Mouse (Mus musculus): ENCODE results near the gene Atm.

The Atm gene

DNA sequence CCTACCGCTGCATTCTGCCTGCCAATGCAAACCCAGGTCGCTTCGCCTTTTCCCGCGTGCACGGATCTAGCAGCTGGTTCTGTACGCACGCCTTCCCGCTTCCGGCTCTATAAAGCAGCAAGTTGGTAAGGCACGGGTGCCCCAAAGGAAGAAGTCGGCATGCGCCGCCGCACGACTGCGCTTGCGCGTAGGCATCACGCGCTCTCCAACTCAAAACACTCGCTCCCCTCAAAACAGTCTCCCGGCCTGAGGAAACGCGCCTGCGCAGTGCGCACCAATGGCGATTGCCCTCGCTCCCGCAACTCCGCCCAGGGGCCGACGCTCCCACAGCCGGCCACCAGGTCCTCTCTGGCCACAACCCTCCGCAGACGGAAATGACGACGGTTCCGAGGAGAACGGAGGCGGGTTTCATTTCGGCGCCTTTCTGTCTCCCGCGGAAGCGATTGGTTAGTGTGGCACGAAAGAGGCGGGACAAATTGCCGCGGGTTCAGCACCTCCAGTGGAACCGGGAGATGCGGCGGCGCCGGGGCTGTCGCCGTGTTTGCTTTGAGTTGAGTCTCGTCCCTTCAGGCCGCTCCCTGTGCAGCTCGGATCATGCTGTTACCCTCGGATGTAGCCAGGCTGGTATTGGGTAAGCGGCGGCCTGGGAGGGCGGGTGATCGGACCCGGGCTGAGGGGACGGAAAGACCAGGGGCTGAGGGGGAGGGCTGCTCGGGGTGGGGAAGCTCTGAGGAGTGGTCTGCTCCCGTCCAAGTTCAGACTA, at the start of gene Atm, which contains the start of gene Npat:
TSS of gene Atm (minus strand) at position 183 of the 763 bp plus-strand sequence.
TSS of gene Npat (plus strand) at position 490 of the 763 bp plus-strand sequence.
- DNase-seq (ENCODE audit: low read depth, low spot score), result peak; percentile 100

DNA sequence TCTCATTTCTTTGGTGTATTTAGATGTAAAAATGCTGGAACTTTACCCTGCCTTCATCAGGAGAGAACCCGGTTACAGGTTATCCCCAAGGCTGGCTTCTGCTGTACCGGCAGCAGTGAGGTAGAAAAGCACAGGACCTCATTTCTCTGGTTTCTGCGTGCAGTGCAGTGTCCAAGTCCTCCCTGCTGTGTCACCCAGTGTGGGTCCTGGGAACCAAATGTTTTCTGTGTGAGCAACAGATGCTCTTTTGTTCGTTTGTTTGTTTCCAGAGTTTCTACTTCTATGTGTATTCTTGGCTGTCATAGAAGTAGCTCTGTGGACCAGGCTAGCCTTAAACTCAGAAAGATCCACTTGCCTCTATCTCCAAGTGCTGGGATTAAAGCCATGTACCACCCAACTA, 45.3 kb upstream of the Atm start:
- DNase-seq (ENCODE audit: low read depth, low spot score), result no peak

DNA sequence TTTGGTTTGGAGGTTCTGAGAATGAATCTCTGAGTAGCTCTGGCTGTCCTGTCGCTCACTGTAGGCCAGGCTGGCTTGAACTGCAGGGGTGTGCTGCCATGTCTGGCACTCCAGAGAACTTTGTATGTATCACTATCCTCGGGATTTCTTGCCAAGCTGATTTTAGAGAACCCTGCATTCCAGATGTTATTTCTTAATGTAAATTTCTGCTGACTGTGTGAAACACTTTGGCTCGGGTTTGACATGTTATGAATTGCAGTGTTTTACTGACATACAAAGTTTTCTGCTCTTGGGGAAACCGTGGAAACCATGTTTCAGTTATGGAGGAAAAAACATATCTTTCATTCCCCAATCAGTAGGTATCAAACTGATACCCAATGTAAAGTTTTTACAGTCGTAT, 39.2 kb upstream of the Atm start:
- no peak for DNase-seq (ENCODE audit: low read depth, low spot score)

DNA sequence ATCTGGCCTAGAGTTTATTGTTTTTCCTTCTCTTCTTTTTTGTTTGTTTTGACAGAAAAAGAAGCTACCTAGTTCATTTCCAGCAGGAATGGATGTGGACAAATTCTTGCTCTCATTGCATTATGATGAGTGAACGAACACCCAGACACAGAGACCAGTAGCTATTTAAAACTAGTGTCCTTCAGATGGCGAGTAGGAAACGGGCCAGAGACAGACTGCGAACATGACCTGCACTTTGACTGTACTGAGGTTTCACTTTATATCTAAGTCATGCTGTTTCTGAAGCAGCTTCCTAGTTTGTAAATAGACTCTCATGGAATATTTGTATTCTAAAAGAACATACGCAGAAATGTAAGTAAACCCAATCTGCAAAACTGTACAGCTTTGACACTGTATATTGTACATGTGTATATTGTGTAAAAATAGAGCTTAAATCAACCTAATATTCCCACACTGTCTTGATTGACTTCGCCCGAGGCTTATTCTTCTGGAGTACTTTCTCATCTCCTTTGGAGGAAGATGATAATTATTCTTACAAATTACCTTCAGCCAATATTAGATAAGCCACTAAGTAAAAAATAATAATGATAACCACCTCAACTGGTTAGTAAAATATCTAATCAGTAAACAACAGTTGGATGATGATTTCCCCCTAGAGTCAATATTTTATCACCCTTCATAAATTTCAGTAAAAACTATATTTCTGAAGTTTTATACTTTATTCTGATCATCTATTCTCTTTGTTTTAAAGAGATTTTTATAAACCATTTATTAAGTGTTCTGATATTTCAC, 36.2 kb upstream of the Atm start:
- DNase-seq (ENCODE audit: low read depth, low spot score), result no peak

DNA sequence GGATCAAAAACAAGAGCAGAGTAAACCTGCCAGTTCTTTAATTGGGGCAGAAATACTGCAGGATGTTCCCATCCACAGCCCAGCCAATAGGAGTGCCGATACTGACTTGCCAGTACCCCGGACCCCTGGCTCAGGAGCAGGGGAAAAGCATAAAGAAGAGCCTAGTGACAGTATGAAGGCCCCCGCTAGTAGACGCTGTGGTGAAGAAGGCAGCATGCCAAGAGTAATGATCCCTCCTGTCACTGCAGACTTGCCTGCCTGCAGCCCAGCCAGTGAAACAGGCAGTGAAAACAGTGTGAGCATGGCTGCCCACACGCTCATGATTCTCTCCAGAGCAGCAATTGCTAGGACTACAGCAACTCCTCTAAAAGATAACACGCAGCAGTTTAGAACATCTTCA, 34.1 kb upstream of the Atm start:
- no peak for DNase-seq (ENCODE audit: low read depth, low spot score)

DNA sequence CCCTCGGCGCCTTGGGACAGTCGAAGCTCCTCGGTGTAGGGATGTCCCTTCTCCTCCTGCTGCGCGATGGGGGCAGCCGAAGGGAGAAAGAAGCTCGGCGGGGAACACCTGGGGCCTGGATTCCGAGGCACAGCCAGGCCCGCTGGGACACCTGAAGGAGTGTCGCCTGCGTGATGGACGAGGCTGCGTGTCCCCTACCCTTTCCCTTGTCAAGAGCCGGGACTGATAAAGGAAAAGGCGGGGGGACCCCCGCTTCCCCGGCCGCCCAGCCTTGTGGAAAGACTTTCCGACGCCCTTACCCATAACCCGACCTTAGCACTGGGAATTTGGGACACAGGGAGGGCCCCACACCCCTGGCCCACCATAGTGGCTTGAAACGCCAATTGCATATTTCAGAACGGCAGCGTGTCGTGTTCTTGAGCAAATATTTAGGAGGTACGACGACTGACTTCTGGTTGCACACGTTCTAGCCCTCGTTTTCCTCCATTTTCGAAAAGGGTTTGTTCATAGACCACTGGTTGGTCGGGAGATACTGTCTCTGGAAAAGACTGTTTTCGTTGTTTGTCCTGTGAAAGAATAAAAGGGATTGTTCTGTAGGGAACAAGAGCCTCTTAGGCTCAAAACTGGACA, 911 bp upstream of the Atm start:
- DNase-seq (ENCODE audit: low read depth, low spot score), result no peak

DNA sequence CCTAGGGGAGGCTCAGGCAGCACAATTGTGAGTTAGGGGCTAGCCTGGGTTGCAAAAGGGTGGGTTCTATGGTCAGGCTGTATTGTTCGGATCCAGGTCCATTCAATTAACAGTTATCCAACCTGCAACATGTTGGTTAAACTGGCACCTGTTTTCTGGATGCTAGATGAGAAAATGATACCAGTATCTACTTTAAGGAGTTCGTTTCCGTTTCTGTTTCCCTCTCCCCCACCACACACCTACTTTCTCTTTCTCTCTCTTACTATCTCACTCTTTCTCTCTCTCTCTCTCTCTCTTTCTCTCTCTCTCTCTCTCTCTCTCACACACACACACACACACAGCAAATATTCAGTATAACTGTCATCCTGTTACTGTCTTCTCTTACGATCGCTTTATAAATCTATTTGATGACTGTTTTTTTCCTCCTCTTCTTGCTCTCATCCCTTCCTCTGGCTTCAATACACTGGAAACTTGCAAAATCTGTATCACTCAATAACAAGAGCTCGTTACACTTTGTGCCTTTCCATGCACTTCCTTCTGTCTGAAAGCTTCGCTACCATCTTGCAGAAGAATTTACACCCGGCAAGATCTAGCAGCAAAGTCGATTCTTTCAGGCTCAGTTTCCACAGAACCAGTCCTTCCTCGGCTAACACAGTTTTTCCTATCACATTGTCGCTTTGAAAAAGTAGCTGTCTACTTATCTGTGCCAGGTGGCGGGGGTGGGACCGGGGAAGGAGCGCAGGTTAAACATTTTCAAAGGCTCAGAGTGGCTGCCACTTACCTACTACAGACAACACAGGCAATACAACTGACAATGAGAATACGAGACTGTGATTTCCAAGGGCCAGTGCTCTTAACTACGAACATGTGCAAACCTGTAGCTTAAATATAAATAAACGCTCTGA, 872 bp downstream of the Atm start:
- no peak for DNase-seq (ENCODE audit: low read depth, low spot score)

DNA sequence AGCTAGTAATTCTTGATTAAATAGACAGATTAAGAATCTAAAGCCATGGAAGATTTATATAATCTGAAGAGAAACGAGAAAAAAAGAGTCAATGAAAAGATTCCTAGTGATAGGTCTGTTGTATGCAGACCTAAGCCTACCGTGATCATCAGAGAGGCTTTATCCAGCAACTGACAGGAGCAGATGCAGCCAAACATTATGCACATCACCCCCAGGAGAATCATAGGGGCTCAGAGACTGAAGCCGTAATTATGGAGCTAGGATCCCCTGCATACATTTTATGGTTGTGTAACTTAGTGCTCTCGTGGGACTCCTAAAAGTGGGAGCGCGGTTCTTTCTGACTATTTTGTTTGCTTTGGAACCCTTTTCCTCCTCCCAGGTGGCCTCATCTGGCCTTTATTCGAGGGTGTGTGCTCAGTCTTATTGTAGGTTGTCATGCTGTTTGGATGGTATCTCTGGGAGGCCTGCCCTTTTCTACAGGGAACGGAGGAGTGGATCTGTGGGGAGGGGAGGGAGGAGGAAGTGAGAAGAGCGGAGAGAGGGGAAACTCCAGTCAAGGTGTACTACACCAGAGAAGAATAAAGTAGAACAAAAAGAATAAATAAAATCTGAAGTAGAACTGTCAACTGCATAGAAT, 19.0 kb downstream of the Atm start:
- no peak for DNase-seq (ENCODE audit: low read depth, low spot score)

DNA sequence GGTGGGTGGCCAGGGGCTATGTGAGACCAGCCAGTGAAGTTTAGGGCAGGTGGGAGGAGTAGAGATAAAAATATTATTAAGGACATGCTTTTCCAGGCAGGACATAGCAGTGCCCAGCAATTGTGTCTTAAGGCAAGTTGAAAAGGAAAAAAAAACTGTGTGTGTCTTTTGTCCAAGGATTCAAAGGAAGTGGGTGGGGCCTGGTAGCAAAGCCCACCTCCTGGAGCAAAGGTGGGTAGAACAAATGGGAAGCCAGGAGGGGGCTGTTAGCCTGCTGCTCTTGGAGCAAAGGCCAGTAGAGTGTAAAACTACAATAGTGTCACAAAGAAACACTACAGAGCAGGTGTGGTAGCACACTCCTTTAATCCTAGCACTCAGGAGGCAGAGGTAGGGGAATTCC, 22.4 kb downstream of the Atm start:
- no peak for DNase-seq (ENCODE audit: low read depth, low spot score)

DNA sequence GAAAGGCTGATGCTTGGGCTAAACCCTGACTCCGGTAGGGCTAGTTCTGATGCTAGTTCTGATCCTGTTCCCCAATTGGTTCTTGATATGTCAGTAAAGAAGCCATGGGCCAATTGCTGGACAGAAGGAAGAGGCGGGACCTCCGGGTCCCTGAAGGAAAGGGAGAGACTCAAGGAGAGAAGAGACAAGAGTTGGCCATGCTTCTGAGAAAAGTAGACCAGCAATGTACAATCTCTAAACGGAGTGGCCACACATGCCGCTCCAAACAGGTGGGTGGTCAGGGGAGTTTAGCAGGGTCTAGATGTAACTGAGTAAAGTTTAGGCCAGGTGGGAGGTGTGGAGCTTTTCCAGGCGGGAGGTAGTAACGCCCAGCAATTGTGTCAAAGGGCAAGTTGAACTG, 28.5 kb downstream of the Atm start:
- DNase-seq (ENCODE audit: low read depth, low spot score), result peak; percentile 47

DNA sequence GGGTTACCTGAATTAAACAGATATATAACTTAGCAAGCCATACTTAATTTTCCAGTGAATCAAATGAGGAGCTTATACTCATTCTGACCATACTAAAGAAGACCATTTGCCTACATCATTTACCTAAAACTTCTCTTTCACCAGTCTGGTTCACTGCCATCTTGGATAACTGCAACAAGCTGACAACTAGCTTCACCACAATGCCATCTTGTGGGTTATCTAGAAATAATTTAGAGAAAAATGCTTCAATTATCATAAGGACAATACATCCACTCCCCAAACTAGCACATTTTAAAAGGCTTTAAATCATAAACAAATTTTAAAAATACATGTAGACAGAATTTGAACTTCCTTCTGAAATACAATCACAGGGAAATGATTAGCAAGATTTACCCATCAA, 50.7 kb downstream of the Atm start:
- DNase-seq (ENCODE audit: low read depth, low spot score), result no peak

DNA sequence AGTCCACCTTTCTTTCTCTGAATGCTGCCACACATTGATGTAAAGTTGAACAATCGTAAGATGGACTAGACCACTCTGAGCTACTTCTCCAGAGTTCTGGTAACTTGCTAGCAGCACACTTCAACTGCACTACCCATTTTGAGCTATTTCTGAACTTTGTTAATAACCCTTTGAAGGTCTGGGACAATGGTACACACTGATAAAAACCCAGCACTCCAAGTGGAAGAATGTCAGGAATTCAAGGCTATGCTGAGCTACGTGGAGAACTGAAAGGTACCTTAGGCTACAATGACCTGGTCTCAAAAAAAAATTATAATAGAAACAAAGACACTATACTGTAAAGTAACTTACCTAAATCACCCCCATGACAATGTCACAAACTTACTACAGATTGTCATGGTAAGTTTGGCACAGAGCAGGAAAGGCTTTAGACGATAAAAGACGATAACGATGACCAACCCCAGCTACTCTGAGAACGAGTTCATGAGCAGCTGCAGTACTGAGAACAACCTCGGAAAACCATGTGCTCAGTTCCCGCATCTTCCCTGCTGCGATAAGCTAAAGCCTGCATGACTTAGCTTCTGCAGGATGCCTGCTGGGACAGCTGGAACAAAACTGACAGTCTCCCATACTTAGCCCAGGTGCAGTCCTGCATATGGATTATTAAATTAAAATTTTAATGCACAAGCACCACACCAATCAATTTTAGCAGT, 63.6 kb downstream of the Atm start:
- no peak for DNase-seq (ENCODE audit: low read depth, low spot score)

DNA sequence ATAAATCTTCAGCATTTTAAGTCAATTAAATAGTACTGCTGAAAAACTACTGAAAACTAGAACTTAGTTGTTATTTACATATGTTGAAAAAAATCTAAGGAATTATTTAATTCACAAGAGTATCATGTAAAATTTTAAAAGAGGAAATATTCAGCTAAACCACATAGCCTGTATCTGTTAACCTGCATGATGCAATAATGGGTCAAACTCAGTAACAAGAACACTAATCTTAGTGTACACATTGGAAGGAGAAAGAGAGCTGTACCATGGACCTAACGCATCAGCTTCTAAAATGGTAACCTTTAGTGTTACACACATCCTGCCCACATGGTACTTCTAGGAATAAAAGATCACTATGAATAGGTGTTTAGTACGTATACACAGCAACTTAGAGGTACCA, 84.5 kb downstream of the Atm start:
- DNase-seq (ENCODE audit: low read depth, low spot score), result no peak

DNA sequence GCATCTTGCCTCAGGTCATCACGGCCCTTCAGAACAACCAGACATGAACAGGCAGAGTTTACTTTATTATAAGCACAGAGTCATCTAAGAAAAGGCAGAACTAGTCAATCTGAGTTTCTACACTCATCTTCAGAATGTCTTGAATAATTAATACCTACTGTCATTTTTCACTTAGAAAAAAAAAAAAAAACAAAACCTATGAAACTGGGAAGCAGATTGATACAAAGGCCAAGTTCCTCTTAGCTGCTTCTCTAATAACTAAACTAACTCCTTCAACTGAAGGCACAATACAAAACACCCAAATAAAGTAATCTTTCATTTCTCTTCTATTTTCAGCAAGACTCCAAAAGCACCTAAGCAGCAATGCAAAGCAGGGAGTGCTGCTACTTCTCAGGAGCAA, 85.9 kb downstream of the Atm start:
- DNase-seq (ENCODE audit: low read depth, low spot score), result no peak

DNA sequence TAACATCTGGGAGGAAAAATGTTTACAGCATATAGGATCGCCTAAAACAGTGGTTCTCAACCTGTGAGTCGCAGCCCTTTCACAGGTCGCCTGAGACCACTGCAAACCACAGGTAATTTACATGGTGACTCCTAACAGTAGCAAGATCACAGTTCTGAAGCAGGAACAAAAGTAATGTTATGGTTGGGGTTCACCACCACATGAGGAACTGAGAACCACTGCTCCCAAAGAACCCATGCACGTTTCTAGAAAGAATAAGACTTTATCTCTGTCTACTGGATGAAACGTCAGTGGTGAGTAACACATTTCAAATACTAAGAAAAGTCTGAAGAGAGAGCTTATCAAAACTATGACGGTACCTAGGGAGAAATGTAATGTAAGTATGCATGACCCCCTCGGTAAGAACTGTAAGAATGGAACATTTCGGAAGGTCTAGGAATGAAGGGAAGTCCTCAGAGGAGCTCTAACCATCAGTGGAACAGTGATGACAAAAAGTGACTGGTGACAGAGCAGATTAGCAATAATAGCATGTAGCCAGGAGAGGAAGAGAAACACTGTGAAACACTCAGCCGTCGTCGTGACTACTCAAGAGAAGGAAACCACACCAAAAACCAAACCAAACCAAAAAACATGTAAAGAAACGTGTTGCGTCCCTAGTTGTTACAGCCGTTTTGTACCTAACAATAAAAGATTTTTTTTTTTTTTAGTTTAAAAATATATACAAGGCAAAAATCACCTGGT, 100.5 kb downstream of the Atm start:
- no peak for DNase-seq (ENCODE audit: low read depth, low spot score)

DNA sequence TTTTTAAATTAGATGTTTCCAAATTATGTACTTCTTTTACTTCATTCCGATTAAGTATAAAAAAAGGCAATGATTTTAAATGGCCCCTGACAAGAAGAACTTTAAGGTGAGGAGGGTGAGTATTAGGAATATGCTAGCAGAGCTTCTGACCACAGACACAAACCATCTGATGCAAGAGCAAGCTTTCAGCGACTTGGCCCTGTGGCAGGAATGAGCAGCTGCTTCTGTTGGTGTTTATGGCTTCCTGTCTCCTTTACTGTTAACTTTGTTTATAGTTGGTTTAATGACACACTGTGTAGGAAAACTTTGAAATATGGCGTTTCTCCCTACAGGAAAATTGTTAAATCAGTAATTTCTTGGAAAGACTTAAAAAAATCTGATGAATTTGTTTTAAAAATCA, 108.9 kb downstream of the Atm start:
- no peak for DNase-seq (ENCODE audit: low read depth, low spot score)

DNA sequence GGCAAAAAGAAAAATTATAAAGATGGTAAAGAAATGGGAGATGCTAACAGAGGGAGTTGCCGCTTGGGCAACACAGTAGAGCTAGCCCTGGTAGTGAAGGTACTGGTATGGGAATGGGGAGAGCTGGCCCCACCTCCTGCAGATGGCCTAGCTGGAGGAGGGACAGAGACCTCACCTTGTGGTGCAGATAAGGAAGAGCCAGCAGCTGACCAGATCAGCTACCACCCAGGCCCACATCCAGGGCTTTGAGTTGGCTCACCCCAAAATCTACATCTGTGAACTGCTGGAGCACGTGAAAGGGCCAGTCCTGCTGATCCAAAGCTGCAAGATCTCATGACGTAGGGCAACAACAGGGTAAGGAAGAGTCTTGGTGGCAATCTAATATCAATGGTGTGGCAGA, 109.8 kb downstream of the Atm start:
- no peak for DNase-seq (ENCODE audit: low read depth, low spot score)

DNA sequence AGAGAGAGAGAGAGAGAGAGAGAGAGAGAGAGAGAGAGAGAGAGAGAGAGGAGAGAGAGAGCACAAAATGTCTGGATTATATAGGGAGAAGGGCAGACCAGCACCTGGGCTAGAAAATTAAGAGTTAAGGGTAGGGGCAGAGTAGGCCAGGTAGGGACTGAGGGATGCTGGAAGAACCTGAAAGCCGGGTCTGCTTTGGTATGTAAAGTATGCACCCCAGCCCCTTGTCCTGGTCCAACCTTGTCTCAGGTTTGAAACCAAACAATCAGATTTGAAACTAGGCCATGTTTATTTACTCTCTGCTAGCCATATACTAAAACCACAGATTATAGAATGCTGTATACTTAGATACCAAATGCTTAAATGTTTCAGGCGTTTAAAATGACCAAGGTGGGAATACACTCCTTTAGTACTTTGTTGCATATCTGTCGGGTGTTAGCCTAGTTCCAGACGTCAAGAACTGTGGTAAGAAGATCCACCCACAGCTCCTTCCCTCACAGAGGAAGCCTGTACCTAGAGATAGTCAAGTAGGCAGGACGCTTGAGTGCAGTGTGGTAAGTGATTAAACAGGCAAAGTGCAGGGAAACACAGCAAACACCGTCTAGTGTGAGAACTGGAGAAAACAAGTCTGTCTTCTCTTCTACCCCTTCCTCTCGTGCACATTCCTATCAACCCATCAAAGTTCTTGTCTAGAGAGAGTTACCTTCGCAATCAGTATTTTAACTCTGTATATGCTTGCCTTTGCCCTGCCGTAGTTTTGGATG, 114.2 kb downstream of the Atm start:
- no peak for DNase-seq (ENCODE audit: low read depth, low spot score)

DNA sequence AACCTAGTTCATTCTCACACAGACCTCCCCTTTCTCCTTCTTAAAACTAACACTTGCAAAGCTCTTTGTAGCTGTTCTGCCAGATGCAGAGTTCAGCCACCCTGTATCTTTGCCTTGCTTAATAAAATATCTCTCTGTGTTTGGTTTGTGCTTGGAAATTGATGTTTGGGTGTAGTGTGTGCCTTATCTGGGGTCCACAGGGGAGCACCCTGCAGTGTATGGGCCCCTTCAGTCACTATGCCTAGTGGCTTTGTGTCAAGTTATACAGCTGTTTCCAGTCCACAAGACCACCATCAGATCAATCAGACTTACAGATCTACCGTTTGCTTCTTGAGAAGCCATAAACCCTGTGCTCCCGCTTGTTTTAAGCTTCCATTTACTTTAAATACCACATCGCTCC, 127.1 kb downstream of the Atm start:
- no peak for DNase-seq (ENCODE audit: low read depth, low spot score)
